Mouse (Mus musculus) hindbrain, postnatal 0 days (tissue): ENCODE data around the gene Prkca. TPM values are rescaled to one million over a fixed set of nuclear protein-coding genes. Genes with fewer than 3 reads are reported as not detected.
A peak's percentile ranks its signal among the peaks of the same experiment; 100 is the strongest.

Experiments used
- ATAC-seq: fragments of 200-750 bp; cut with Nextera tagmentation; 2 replicates; pipeline ENCODE4 v1.8.0; 2017; ENCODE audit warnings: mild to moderate bottlenecking, moderate TSS enrichment, moderate library complexity
- DNase-seq: peaks from one replicate; pipeline ENCODE4 v3.0.0-alpha.2; 2015; ENCODE audit warnings: low spot score
- H3K27ac ChIP-seq: fragments of 300-500 bp; sonication (generic); 2 replicates; pipeline ENCODE4 v1.5.1; 2014; ENCODE audit warnings: mild to moderate bottlenecking
- H3K27me3 ChIP-seq: fragments of 300-500 bp; sonication (generic); 2 replicates; pipeline ENCODE4 v1.6.1; 2014; ENCODE audit warnings: low read length, mixed read lengths; ENCODE audit not compliant: insufficient read depth
- H3K36me3 ChIP-seq: fragments of 300-500 bp; sonication (generic); 2 replicates; pipeline ENCODE4 v1.6.1; 2014; ENCODE audit warnings: low read length, mixed read lengths; ENCODE audit not compliant: insufficient read depth
- H3K4me1 ChIP-seq: fragments of 300-500 bp; sonication (generic); 2 replicates; pipeline ENCODE4 v1.6.1; 2014; ENCODE audit warnings: antibody characterized with exemption, low read length, mixed read lengths; ENCODE audit not compliant: insufficient read depth
- H3K4me2 ChIP-seq: fragments of 300-500 bp; sonication (generic); 2 replicates; pipeline ENCODE4 v1.6.1; 2014; ENCODE audit warnings: low read depth, mild to moderate bottlenecking, low read length, moderate library complexity, mixed read lengths
- H3K4me3 ChIP-seq: fragments of 300-500 bp; sonication (generic); 2 replicates; pipeline ENCODE4 v1.5.1; 2014; ENCODE audit warnings: low read length
- H3K9ac ChIP-seq: fragments of 300-500 bp; sonication (generic); replicated peaks from 2 replicates; pipeline ENCODE4 v1.6.1; 2014; ENCODE audit warnings: mild to moderate bottlenecking, low read length, moderate library complexity, mixed read lengths
- H3K9me3 ChIP-seq: fragments of 300-500 bp; sonication (generic); 2 replicates; pipeline ENCODE4 v1.6.1; 2016; ENCODE audit warnings: low read length, mixed read lengths
- CTCF ChIP-seq: IDR thresholded peaks from 2 replicates; pipeline ENCODE4 v1.5.1; 2016; ENCODE audit warnings: antibody characterized with exemption, control low read depth, low read depth
- WGBS: fragments of 180-500 bp; shearing (Covaris S2); extraction: QIAGEN DNeasy Blood & Tissue Kit; methylation state at CpG from one replicate; pipeline ENCODE4 v1.1.7; 2014; 5-methylcytosine and 5-hydroxymethylcytosine counted together
- polyA plus RNA-seq: library from polyadenylated mRNA; unstranded; fragments of >200 nt; fragmentation: Nextera tagmentation; extraction: Ambion mirVana; gene quantifications from 2 replicates; pipeline ENCODE4 v1.2.1, GENCODE M21; 2015
- total RNA-seq: library from RNA; depleted of rRNA; stranded (reverse); fragments of >200 nt; gene quantifications from 2 replicates; pipeline ENCODE4 v1.2.3, GENCODE M21; 2014

Prkca gene
- total and polyA plus RNA-seq, 2 experiments from 2014 or later, result 8.0 to 25.0 TPM

- Histone ChIP-seq H3K9me3 (no peaks in the 10 kb centered on the region), H3K36me3 (no peaks in the 10 kb centered on the region), H3K27ac (no peak overlapping the region), H3K4me3 (no peak overlapping the region), H3K9ac (no peak overlapping the region), H3K4me2 (no peak overlapping the region), H3K27me3 (no peaks in the 10 kb centered on the region), H3K4me1 (0 out of 2 replicates have a peak, but pooled peaks cover 5% of the 10 kb centered on the region)
- WGBS, result 99% methylated on average over 3 of the region's 3 CpGs
- DNase-seq (no peak), ATAC-seq (no peak)
- TF ChIP-seq CTCF, result no peak
Observed at GRCm38 (mm10) chr11:108178258-108178657, 165.5 kb downstream of the Prkca start.

DNA sequence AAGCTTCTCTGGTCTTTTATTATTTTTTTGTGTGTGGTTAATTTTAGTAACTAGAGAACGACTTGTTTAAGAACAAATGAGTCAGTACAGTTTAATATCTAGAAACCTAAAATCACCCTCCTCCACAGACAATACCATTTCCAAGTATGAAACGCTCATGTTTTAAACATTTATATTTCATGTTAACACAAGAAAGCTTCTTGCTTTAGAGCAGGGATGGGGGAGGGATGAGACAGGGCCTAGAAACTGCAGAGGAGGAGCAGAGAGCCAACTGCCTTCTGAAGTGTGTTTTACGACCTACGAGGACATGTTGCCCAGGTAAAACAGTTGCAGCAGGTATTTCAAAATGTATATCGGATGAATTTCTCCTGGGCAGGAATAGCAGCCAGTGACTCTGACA lies 167.0 kb downstream of the Prkca start:
- Histone ChIP-seq H3K9me3 (no peaks in the 10 kb centered on the region), H3K27ac (no peak overlapping the region), H3K4me1 (0 out of 2 replicates have a peak, but pooled peaks cover 5% of the 10 kb centered on the region), H3K36me3 (no peaks in the 10 kb centered on the region), H3K9ac (no peak overlapping the region), H3K27me3 (no peaks in the 10 kb centered on the region), H3K4me3 (no peak overlapping the region), H3K4me2 (no peak overlapping the region)
- 85% methylated on average over 5 of the region's 5 CpGs for WGBS
- no peak for ATAC-seq
- DNase-seq, result no peak
- no peak for TF ChIP-seq CTCF

DNA sequence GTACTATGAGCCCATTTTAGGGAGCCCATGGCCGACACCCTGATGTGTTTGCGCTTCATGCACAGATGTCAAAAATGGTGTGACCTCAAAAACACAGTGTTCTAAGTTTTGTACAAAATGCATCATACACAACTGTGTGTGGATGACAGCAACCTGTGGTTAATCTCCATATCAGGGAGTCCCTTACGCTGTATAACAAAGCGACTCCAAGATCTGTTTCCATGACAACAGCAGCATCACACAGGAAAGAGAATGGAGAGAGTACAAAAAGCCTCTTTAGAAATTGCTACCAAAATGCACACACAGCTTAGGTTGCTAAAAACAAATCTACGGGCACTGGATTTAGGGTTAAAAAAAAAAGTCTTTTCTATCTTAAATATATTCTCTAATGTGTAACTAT lies 171.8 kb downstream of the Prkca start:
- H3K27me3 ChIP-seq, result no peaks in the 10 kb centered on the region
- TF ChIP-seq CTCF, result no peak
- H3K36me3 ChIP-seq, result no peaks in the 10 kb centered on the region
- H3K4me1 ChIP-seq, result 0 out of 2 replicates have a peak, but pooled peaks cover 5% of the 10 kb centered on the region
- no peak overlapping the region for H3K27ac ChIP-seq
- 47% methylated on average over 5 of the region's 5 CpGs for WGBS
- H3K4me3 ChIP-seq, result no peak overlapping the region
- ATAC-seq (0 out of 2 replicates have a peak, but pooled peaks have one; percentile 64), DNase-seq (peak; percentile 76)
- no peak overlapping the region for H3K4me2 ChIP-seq
- no peaks in the 10 kb centered on the region for H3K9me3 ChIP-seq
- no peak overlapping the region for H3K9ac ChIP-seq

DNA sequence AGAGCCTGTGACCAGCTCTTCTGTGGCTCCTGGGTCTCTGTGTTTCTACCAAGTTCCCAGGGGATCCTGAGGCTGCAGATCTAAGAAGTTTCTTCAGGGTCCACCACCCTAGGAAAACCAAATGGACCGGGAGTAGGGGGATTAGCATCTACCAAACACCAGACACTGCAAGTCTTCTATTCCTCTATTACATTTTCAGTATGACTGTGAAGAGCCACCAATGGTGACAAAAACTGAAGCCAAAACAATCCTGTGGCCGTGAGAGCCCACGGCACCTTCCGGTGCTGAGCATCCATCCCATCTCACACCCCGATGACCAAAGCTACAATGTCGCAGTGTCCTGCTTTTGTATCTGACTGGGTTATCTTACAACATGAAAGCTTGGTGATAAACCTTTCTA lies 172.5 kb downstream of the Prkca start:
- H3K27me3 ChIP-seq, result no peaks in the 10 kb centered on the region
- no peaks in the 10 kb centered on the region for H3K36me3 ChIP-seq
- no peaks in the 10 kb centered on the region for H3K9me3 ChIP-seq
- WGBS, result 95% methylated on average over 6 of the region's 6 CpGs
- no peak overlapping the region for H3K4me2 ChIP-seq
- no peak overlapping the region for H3K27ac ChIP-seq
- no peak overlapping the region for H3K4me3 ChIP-seq
- 0 out of 2 replicates have a peak, but pooled peaks cover 5% of the 10 kb centered on the region for H3K4me1 ChIP-seq
- no peak overlapping the region for H3K9ac ChIP-seq
- no peak for TF ChIP-seq CTCF
- no peak for ATAC-seq
- DNase-seq, result no peak

DNA sequence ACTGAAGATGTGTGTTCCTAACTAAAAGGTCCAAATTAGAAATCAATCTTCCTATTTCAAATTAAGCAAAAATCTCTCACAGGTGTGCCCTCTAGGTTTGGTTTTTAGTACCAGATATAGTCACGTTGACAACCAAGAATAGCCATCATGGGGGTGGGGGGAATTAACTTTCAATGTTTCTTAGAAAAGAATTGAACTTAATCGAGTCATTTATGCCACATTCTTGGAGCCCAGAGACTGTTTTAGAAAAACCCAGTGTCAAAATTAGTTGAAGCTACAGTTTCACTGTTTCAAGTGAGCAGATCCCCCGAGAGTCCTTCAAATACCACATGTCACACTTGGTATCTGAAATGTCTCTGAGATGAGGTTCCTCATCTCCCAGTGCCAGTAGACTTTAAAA lies 173.6 kb downstream of the Prkca start:
- no peak for TF ChIP-seq CTCF
- H3K4me2 ChIP-seq, result no peak overlapping the region
- 91% methylated on average over 3 of the region's 3 CpGs for WGBS
- no peak overlapping the region for H3K27ac ChIP-seq
- H3K9me3 ChIP-seq, result no peaks in the 10 kb centered on the region
- no peak overlapping the region for H3K9ac ChIP-seq
- H3K27me3 ChIP-seq, result no peaks in the 10 kb centered on the region
- DNase-seq (no peak), ATAC-seq (no peak)
- no peaks in the 10 kb centered on the region for H3K36me3 ChIP-seq
- H3K4me3 ChIP-seq, result no peak overlapping the region
- peaks cover 10% of the 10 kb centered on the region; the same call in 1 of the 2 replicates for H3K4me1 ChIP-seq

DNA sequence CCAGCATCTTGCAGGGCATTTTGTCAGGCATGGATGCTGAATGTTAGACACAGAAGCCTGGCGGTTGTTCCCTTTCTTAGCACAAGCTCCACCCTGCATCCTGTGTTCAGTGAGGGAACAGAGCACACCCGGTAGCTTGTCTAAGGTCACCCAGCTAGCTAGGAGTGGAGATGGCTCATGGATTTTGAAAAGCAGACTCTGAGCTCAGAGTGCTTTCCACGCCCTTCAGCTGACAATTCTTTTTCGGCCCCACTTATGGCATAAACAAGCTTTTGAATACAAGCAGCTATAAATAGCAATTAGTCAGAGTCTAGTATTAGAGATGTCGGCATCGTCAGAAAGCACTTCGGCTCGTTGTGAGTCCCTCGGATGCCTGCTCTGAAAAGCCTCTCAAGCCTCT lies 178.0 kb downstream of the Prkca start:
- 52% methylated on average over 9 of the region's 9 CpGs for WGBS
- Histone ChIP-seq H3K4me2 (no peak overlapping the region), H3K27me3 (no peaks in the 10 kb centered on the region), H3K9ac (no peak overlapping the region), H3K27ac (no peak overlapping the region; the same call in 1 of the 2 replicates), H3K4me3 (no peak overlapping the region), H3K9me3 (no peaks in the 10 kb centered on the region), H3K36me3 (no peaks in the 10 kb centered on the region), H3K4me1 (peaks cover 6% of the 10 kb centered on the region; the same call in 1 of the 2 replicates)
- no peak for TF ChIP-seq CTCF
- DNase-seq, result no peak
- no peak for ATAC-seq

- peaks cover 4% of the 10 kb centered on the region; the same call in 1 of the 2 replicates for H3K9me3 ChIP-seq
- H3K36me3 ChIP-seq, result no peaks in the 10 kb centered on the region
- H3K4me3 ChIP-seq, result no peak overlapping the region
- 75% methylated on average over 1 of the region's 1 CpGs for WGBS
- TF ChIP-seq CTCF, result no peak
- no peak overlapping the region for H3K9ac ChIP-seq
- no peaks in the 10 kb centered on the region for H3K27me3 ChIP-seq
- H3K27ac ChIP-seq, result peak overlapping the region; percentile 21
- ATAC-seq, result no peak
- H3K4me2 ChIP-seq, result no peak overlapping the region
- DNase-seq, result no peak
- H3K4me1 ChIP-seq, result peaks cover 6% of the 10 kb centered on the region; the same call in 1 of the 2 replicates
Observed at GRCm38 (mm10) chr11:108162639-108163038, 181.1 kb downstream of the Prkca start.
